Mouse (Mus musculus) CH12.LX (cell line): Measurements from ENCODE around the gene Hist1h2af. TPM values are rescaled to one million over a fixed set of nuclear protein-coding genes. Genes with fewer than 3 reads are reported as not detected.
A peak's percentile ranks its signal among the peaks of the same experiment; 100 is the strongest.

Source experiments
- DNase-seq: peaks from one replicate; pipeline ENCODE4 v3.0.0-alpha.2; 2013; ENCODE audit errors: extremely low read depth
- H3K27ac ChIP-seq: 2 replicates; pipeline ENCODE4 v1.5.1; 2012; ENCODE audit warnings: low read depth, mild to moderate bottlenecking, control low read depth, moderate library complexity; ENCODE audit not compliant: insufficient read depth
- H3K27me3 ChIP-seq: replicated peaks from 2 replicates; pipeline ENCODE3; 2012; ENCODE audit warnings: inconsistent platforms
- H3K36me3 ChIP-seq, 2 experiments: replicated peaks in 1 of 2; 2 replicates each; pipeline versions ENCODE3 to v1.6.1; 2012; ENCODE audit warnings: inconsistent platforms in 1 of 2, low read length in 1 of 2, mild to moderate bottlenecking in 1 of 2, mixed read lengths in 1 of 2, moderate library complexity in 1 of 2; ENCODE audit not compliant: control insufficient read depth in 1 of 2, insufficient read depth in 1 of 2
- H3K4me1 ChIP-seq, 2 experiments: 2 replicates each; pipeline ENCODE4 v1.6.1; 2012; ENCODE audit warnings: inconsistent platforms in 1 of 2, moderate library complexity in 1 of 2; ENCODE audit not compliant: insufficient read depth in 2 of 2, control insufficient read depth in 1 of 2
- H3K4me2 ChIP-seq: 2 replicates; pipeline ENCODE4 v1.6.1; 2012; ENCODE audit warnings: low read depth, mild to moderate bottlenecking, control low read depth; ENCODE audit not compliant: poor library complexity, insufficient read depth, severe bottlenecking
- H3K4me3 ChIP-seq, 3 experiments: fragments of 150-350 bp in 1 of 3; sonication (generic) in 1 of 3; replicated peaks in 1 of 3; 2 replicates each; pipeline versions ENCODE3 to v1.5.1; 2011 to 2012; ENCODE audit warnings: low read depth in 2 of 3, low read length in 2 of 3, mild to moderate bottlenecking in 2 of 3, moderate library complexity in 2 of 3, control low read depth in 1 of 3, improper control_type of control experiment in 1 of 3, inconsistent platforms in 1 of 3, mixed read lengths in 1 of 3; ENCODE audit not compliant: poor library complexity in 1 of 3
- H3K79me2 ChIP-seq: replicated peaks from 2 replicates; pipeline ENCODE4 v1.6.1; 2012; ENCODE audit warnings: mild to moderate bottlenecking, moderate library complexity; ENCODE audit not compliant: control insufficient read depth, poor library complexity, insufficient read depth, severe bottlenecking; ENCODE audit errors: extremely low read depth
- H3K9ac ChIP-seq: 2 replicates; pipeline ENCODE4 v1.6.1; 2012; ENCODE audit warnings: low read depth, mild to moderate bottlenecking, control low read depth, moderate library complexity; ENCODE audit not compliant: insufficient read depth
- H3K9me3 ChIP-seq: replicated peaks from 2 replicates; pipeline ENCODE3; 2012; ENCODE audit warnings: low read length, inconsistent platforms, mixed read lengths
- BHLHE40 ChIP-seq: IDR thresholded peaks from 2 replicates; pipeline ENCODE4 v1.6.1; 2011; ENCODE audit warnings: mild to moderate bottlenecking, low read depth, low read length, improper control_type of control experiment
- CHD1 ChIP-seq: IDR thresholded peaks from 2 replicates; pipeline ENCODE4 v1.6.1; 2012; ENCODE audit warnings: low read depth, low read length, improper control_type of control experiment, inconsistent platforms
- CTCF ChIP-seq, 2 experiments: IDR thresholded peaks in 1 of 2; conservative IDR thresholded peaks in 1 of 2; 2 replicates each; pipeline ENCODE4 v1.5.1; 2011 to 2012; ENCODE audit warnings: low read depth in 2 of 2, low read length in 2 of 2, improper control_type of control experiment in 1 of 2, inconsistent platforms in 1 of 2, mild to moderate bottlenecking in 1 of 2, moderate library complexity in 1 of 2
- E2F4 ChIP-seq: IDR thresholded peaks from 2 replicates; pipeline ENCODE4 v1.6.1; 2011; ENCODE audit warnings: low read depth, low read length, improper control_type of control experiment; ENCODE audit not compliant: insufficient replicate concordance
- ELF1 ChIP-seq: IDR thresholded peaks from 2 replicates; pipeline ENCODE4 v1.6.1; 2014; ENCODE audit warnings: low read depth, mild to moderate bottlenecking, inconsistent platforms, low read length, improper control_type of control experiment
- EP300 ChIP-seq: IDR thresholded peaks from 2 replicates; pipeline ENCODE4 v1.6.1; 2011; ENCODE audit warnings: low read length, improper control_type of control experiment
- ETS1 ChIP-seq: conservative IDR thresholded peaks from 2 replicates; pipeline ENCODE4 v1.6.1; 2012; ENCODE audit warnings: low read depth, mild to moderate bottlenecking, inconsistent platforms, low read length, improper control_type of control experiment, moderate library complexity
- GABPA ChIP-seq: IDR thresholded peaks from 2 replicates; pipeline ENCODE4 v1.6.1; 2012; ENCODE audit warnings: low read depth, low read length, improper control_type of control experiment, inconsistent platforms; ENCODE audit not compliant: insufficient replicate concordance
- HCFC1 ChIP-seq: IDR thresholded peaks from 2 replicates; pipeline ENCODE4 v1.6.1; 2012; ENCODE audit warnings: low read depth, mild to moderate bottlenecking, inconsistent platforms, low read length, improper control_type of control experiment
- JUN ChIP-seq: IDR thresholded peaks from 2 replicates; pipeline ENCODE4 v1.6.1; 2011; ENCODE audit warnings: low read depth, mild to moderate bottlenecking, low read length, improper control_type of control experiment, moderate library complexity; ENCODE audit not compliant: insufficient read depth
- JUND ChIP-seq: conservative IDR thresholded peaks from 2 replicates; pipeline ENCODE4 v1.6.1; 2011; ENCODE audit warnings: low read depth, low read length, improper control_type of control experiment
- KAT2A ChIP-seq: IDR thresholded peaks from 2 replicates; pipeline ENCODE4 v1.6.1; 2012; ENCODE audit warnings: low read length, improper control_type of control experiment, inconsistent platforms; ENCODE audit not compliant: insufficient replicate concordance
- MAFK ChIP-seq: IDR thresholded peaks from 2 replicates; pipeline ENCODE4 v1.6.1; 2011; ENCODE audit warnings: low read length, improper control_type of control experiment; ENCODE audit not compliant: insufficient replicate concordance
- MAX ChIP-seq: IDR thresholded peaks from 2 replicates; pipeline ENCODE4 v1.6.1; 2011; ENCODE audit warnings: low read length, improper control_type of control experiment
- MEF2A ChIP-seq: IDR thresholded peaks from 2 replicates; pipeline ENCODE4 v1.6.1; 2014; ENCODE audit warnings: low read depth, mild to moderate bottlenecking, inconsistent platforms, low read length, improper control_type of control experiment, borderline replicate concordance
- MXI1 ChIP-seq: IDR thresholded peaks from 2 replicates; pipeline ENCODE4 v1.6.1; 2011; ENCODE audit warnings: mild to moderate bottlenecking, low read depth, low read length, improper control_type of control experiment
- MYC ChIP-seq: IDR thresholded peaks from 2 replicates; pipeline ENCODE4 v1.6.1; 2011; ENCODE audit warnings: low read depth, mild to moderate bottlenecking, improper control_type of control experiment, low read length
- NRF1 ChIP-seq: IDR thresholded peaks from 2 replicates; pipeline ENCODE4 v1.6.1; 2014; ENCODE audit warnings: low read depth, mild to moderate bottlenecking, inconsistent platforms, low read length, improper control_type of control experiment, moderate library complexity
- POLR2A ChIP-seq: IDR thresholded peaks from 2 replicates; pipeline ENCODE4 v1.6.1; 2011; ENCODE audit warnings: low read depth, mild to moderate bottlenecking, improper control_type of control experiment, low read length
- RAD21 ChIP-seq: IDR thresholded peaks from 2 replicates; pipeline ENCODE4 v1.6.1; 2011; ENCODE audit warnings: low read depth, mild to moderate bottlenecking, low read length, improper control_type of control experiment, moderate library complexity
- TBP ChIP-seq: conservative IDR thresholded peaks from 2 replicates; pipeline ENCODE4 v1.6.1; 2011; ENCODE audit warnings: low read depth, low read length, improper control_type of control experiment
- TCF12 ChIP-seq: IDR thresholded peaks from 2 replicates; pipeline ENCODE4 v1.6.1; 2014; ENCODE audit warnings: low read depth, mild to moderate bottlenecking, inconsistent platforms, low read length, improper control_type of control experiment
- USF1 ChIP-seq: IDR thresholded peaks from 2 replicates; pipeline ENCODE4 v1.6.1; 2014; ENCODE audit warnings: low read depth, mild to moderate bottlenecking, inconsistent platforms, low read length, improper control_type of control experiment
- ZMIZ1 ChIP-seq: IDR thresholded peaks from 2 replicates; pipeline ENCODE4 v1.6.1; 2012; ENCODE audit warnings: low read depth, mild to moderate bottlenecking, inconsistent platforms, low read length, improper control_type of control experiment
- dilution Hi-C: fragments of 300-500 bp; cut with MboI; formaldehyde crosslinking; loops from 2 replicates; pipeline ENCODE4 v1.14.3; 2020; ENCODE audit warnings: low sequenced_read_pairs; ENCODE audit not compliant: extremely low pct_unique_long_range_greater_than_20kb, extremely low pct_ligation_motif_present
- in situ Hi-C: fragments of 300-500 bp; cut with MboI; formaldehyde crosslinking; loops from 3 replicates; pipeline ENCODE4 v1.14.3; 2019; ENCODE audit warnings: low sequenced_read_pairs, low pct_ligation_motif_present, low pct_unique_long_range_greater_than_20kb, mixed read lengths
- polyA plus RNA-seq: library from polyadenylated mRNA; unstranded; fragments of >175 nt; gene quantifications from 2 replicates; pipeline ENCODE4 v1.2.1, GENCODE M21; 2012; ENCODE audit warnings: low read depth; ENCODE audit not compliant: insufficient read length
- total RNA-seq, 2 experiments: library from RNA; depleted of rRNA; stranded (reverse); fragments of 300-350 nt in 1 of 2; fragments of >200 nt in 1 of 2; gene quantifications; 2 replicates each; pipeline ENCODE4 v1.2.3; 2012 to 2014

The Hist1h2af gene
- total and polyA plus RNA-seq, 3 experiments: 57.1 to 932 (median 68.6) TPM

- dilution Hi-C loops (no loop called here), in situ Hi-C loops (no loop called here)
- Histone ChIP-seq H3K4me2 (no peak overlapping the region), H3K36me3 (no peaks in the 10 kb centered on the region), H3K4me1 (peaks cover 0 to 3% of the 10 kb centered on the region in 2 experiments; a peak in 2 of 4 replicates), H3K27me3 (no peaks in the 10 kb centered on the region), H3K4me3 (peak overlapping the region; percentile 22 to 53 (median 36)), H3K9ac (no peak overlapping the region; the same call in 1 of the 2 replicates), H3K27ac (no peak overlapping the region), H3K9me3 (peaks cover 2% of the 10 kb centered on the region), H3K79me2 (no peaks in the 10 kb centered on the region)
- DNase-seq: peak; percentile 75
- no peak for TF ChIP-seq MAX
- TF ChIP-seq HCFC1: no peak
- no peak; the same call in 1 of the 2 replicates for TF ChIP-seq MYC
- TF ChIP-seq JUN: no peak
- TF ChIP-seq RAD21: no peak
- TF ChIP-seq GABPA: no peak
- TF ChIP-seq USF1: no peak
- TF ChIP-seq E2F4: 0 out of 2 replicates have a peak, but pooled peaks have one; percentile 56
- TF ChIP-seq CTCF (conservative IDR thresholded peaks at IDR 0.05 in 1 of 2, IDR thresholded peaks at IDR 0.05 in 1 of 2; ENCODE audit: low read depth in 2 of 2, low read length in 2 of 2): no peak
- 0 out of 2 replicates have a peak, but pooled peaks have one; percentile 53 for TF ChIP-seq KAT2A
- TF ChIP-seq MXI1: 0 out of 2 replicates have a peak, but pooled peaks have one; percentile 2
- TF ChIP-seq BHLHE40: no peak
- TF ChIP-seq TCF12: no peak
- no peak for TF ChIP-seq ETS1
- no peak for TF ChIP-seq CHD1
- TF ChIP-seq TBP: peak; percentile 100
- TF ChIP-seq EP300: no peak
- TF ChIP-seq POLR2A: no peak
- no peak for TF ChIP-seq ZMIZ1
- no peak for TF ChIP-seq MEF2A
- TF ChIP-seq MAFK: peak; percentile 95
- peak; percentile 58; the same call in 1 of the 2 replicates for TF ChIP-seq NRF1
- TF ChIP-seq JUND: no peak
- TF ChIP-seq ELF1: peak; percentile 93
- TF ChIP-seq, all 38 proteins: peak for 7
Measured at GRCm38 (mm10) chr13:23497656-23498321, 35.9 kb upstream of the Hist1h2af start.
